Comparison of ENCODE assay signal across 10 mouse cellular contexts in the genomic region with DNA sequence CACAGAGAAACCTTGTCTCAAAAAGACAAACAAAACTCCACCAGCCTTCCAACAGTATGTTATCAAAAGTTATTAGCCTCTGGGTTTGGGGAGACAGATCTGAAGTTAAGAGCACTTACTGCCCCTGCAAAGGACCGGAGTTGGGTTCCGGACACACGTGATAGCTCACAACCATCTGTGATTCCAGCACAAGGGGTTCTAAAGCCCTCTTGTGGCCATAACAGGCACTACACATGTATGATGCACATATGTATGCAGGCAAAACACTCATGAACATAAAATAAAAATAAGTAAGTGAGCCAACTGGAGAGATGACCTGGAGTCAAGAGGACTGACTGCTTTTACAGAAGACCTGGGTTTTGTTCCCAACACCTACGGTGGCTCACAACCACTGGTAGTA. TPM values are rescaled to one million over a fixed set of nuclear protein-coding genes. Genes with fewer than 3 reads are reported as not detected.
A peak's percentile ranks its signal among the peaks of the same experiment; 100 is the strongest.
DNase-seq lines count a peak whose midpoint lies in the region; ATAC-seq and TF ChIP-seq lines count a peak whose summit lies in the region.
"Had no signal": no experiment of that assay in that cellular context is flagged by ENCODE, and none has a peak within 500 bp of the region (broad histone marks: within the 10 kb centered on the region; RNA-seq: fewer than 3 reads in every experiment).

No protein-coding gene starts in this region.

- TF ChIP-seq POLR2A in lung, adult 2 months (IDR thresholded peaks at IDR 0.05; ENCODE audit: borderline replicate concordance, extremely low read depth, low read depth, low read length), result no peak
- TF ChIP-seq POLR2A in spleen, adult 2 months (IDR thresholded peaks at IDR 0.05; ENCODE audit: low read depth, low read length), result no peak

- H3K27ac ChIP-seq in spleen, adult 2 months (ENCODE audit: insufficient read depth, low read length), result no peak overlapping the region

- H3K27me3 ChIP-seq in G1E (ENCODE audit: insufficient read depth, low read length), result 0 out of 2 replicates have a peak, but pooled peaks cover 7% of the 10 kb centered on the region
- H3K27me3 ChIP-seq in spleen, adult 2 months (ENCODE audit: control insufficient read depth, insufficient read depth, low read length), result no peaks in the 10 kb centered on the region
- H3K27me3 ChIP-seq: heart, embryonic 12.5 days had no signal

- peak; percentile 47 for TF ChIP-seq CTCF in lung, adult 2 months (IDR thresholded peaks at IDR 0.05; ENCODE audit: insufficient read depth, low read length)
- TF ChIP-seq CTCF in G1E (IDR thresholded peaks at IDR 0.05; ENCODE audit: low read depth, low read length), result peak; percentile 89
- TF ChIP-seq CTCF in spleen, adult 2 months (IDR thresholded peaks at IDR 0.05; ENCODE audit: extremely low read depth, insufficient read depth, insufficient read length, insufficient replicate concordance), result peak; percentile 23; the same call in 1 of the 2 replicates

- no peaks in the 10 kb centered on the region for H3K36me3 ChIP-seq in G1E (replicated peaks)
- no peaks in the 10 kb centered on the region for H3K36me3 ChIP-seq in spleen, adult 2 months (ENCODE audit: control insufficient read depth, insufficient read depth, low read length)
- H3K36me3 ChIP-seq: heart, embryonic 12.5 days had no signal

- ATAC-seq in G1E (ENCODE audit: extremely low read depth, insufficient number of reproducible peaks, low FRiP score, poor library complexity, severe bottlenecking), result no peak
- ATAC-seq in cerebellum, adult (ENCODE audit: insufficient number of reproducible peaks, low FRiP score, low TSS enrichment), result no peak

- 84% methylated on average over 4 of the region's 4 CpGs for WGBS in lung, adult 2 months
- 81% methylated on average over 4 of the region's 4 CpGs for WGBS in spleen, adult 2 months

- H3K4me3 ChIP-seq in lung, adult 2 months (replicated peaks; ENCODE audit: extremely low read depth, low read depth, low read length), result no peak overlapping the region
- H3K4me3 ChIP-seq in G1E (ENCODE audit: low read depth, low read length), result no peak overlapping the region
- no peak overlapping the region for H3K4me3 ChIP-seq in spleen, adult 2 months (ENCODE audit: extremely low read depth, insufficient read depth, insufficient read length)
- H3K4me3 ChIP-seq: heart, embryonic 12.5 days had no signal

- no peaks in the 10 kb centered on the region for H3K9me3 ChIP-seq in G1E (replicated peaks)
- H3K9me3 ChIP-seq: heart, embryonic 12.5 days had no signal

- peaks cover 2% of the 10 kb centered on the region for H3K4me1 ChIP-seq in lung, adult 2 months (ENCODE audit: control insufficient read depth, insufficient read depth, low read length)
- H3K4me1 ChIP-seq in G1E (ENCODE audit: insufficient read depth, low read depth, low read length), result peaks cover 3% of the 10 kb centered on the region; the same call in 1 of the 2 replicates
- no peaks in the 10 kb centered on the region for H3K4me1 ChIP-seq in spleen, adult 2 months (ENCODE audit: control insufficient read depth, insufficient read depth, insufficient read length)
- H3K4me1 ChIP-seq: heart, embryonic 12.5 days had no signal

- no peak for DNase-seq in lung, adult 2 months
- no peak for DNase-seq in lung, postnatal 14 days
- no peak for DNase-seq in G1E (ENCODE audit: low spot score)
- DNase-seq in embryo, embryonic 9.5 days (ENCODE audit: extremely low spot score), result peak; percentile 13
- peak in 1 of 2 experiments; percentile 28 for DNase-seq in spleen, adult 2 months (ENCODE audit: low read depth in 1 of 2, low spot score in 2 of 2)
- DNase-seq in right cerebral cortex, adult 2 months (ENCODE audit: low spot score in 2 of 2), result no peak
- DNase-seq in right cerebral cortex, postnatal 4 days, result no peak
- DNase-seq: left cerebral cortex, postnatal 4 days had no signal

RNA-seq across cellular contexts. Expression of a gene that starts 6.8 kb away (rescaled TPM):
- polyA plus RNA-seq in lung, adult 2 months (2012; rRNA removed), result 62.3 and 73.3 TPM in 2 replicates
- total RNA-seq in G1E (2014; fragmentation: Nextera tagmentation) (21.7 and 26.0 TPM in 2 replicates), G1E (2017) (9.3 and 10.2 TPM in 2 replicates)
- polyA plus RNA-seq in G1E (2012), result 2.7 and 3.4 TPM in 2 replicates
- polyA plus RNA-seq in spleen, adult 2 months (2012; rRNA removed), result 6.7 and 7.8 TPM in 2 replicates

Comparison
In these comparisons a context has a peak if more than half of its experiments do, and no peak if none do; other contexts are left out.
1. CTCF ChIP-seq: peak in every context shown above with its lines; median percentile 89 in G1E; 47 in lung, adult 2 months; 23 in spleen, adult 2 months.